Mouse (Mus musculus) B cell, adult 62 days (primary cell): ENCODE measurements around the gene Arfip2. TPM values are rescaled to one million over a fixed set of nuclear protein-coding genes. Genes with fewer than 3 reads are reported as not detected.

Source experiments
- total RNA-seq: library from RNA; stranded (reverse); gene quantifications from 4 replicates; pipeline ENCODE4 v1.2.4, GENCODE M21; 2023

Arfip2 gene
- 35.4 to 45.7 TPM (median 40.0 TPM) in 4 replicates for total RNA-seq

DNA sequence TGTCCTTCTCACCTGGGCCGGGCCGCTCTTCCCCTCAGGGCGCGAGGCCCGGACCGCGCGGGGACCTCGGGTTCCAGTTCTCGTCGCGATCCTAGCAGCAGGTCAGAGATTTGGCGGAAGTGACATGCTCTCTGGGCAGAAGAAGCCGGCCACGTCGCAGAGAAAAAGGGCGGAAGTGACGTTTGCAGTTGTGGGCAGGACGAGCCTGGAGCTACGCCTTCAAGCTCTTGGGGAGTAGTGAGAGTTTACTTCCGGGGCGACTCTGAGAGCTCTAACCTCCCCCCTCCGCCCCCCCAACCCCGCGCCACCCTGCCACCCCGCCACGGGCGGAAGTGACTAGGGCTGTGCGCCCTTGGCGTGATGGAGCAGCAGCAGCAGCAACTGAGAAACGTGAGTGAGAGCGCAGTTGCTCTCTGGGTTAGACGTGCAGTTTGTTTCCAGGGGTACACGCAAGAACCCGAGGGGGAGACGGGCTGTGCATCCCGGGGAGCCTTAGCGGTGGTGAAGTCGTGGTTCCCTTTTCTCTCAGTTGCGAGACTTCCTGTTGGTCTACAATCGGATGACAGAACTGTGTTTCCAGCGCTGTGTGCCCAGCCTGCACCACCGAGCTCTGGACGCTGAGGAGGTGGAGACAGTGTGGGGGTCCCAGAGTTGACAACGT, at the start of gene Arfip2, which contains the start of gene Gm45799:
Gene Arfip2 (minus strand): TSS at position 184 of the 661 bp plus-strand sequence.
Gene Gm45799 (plus strand): TSS at position 320 of the 661 bp plus-strand sequence.

DNA sequence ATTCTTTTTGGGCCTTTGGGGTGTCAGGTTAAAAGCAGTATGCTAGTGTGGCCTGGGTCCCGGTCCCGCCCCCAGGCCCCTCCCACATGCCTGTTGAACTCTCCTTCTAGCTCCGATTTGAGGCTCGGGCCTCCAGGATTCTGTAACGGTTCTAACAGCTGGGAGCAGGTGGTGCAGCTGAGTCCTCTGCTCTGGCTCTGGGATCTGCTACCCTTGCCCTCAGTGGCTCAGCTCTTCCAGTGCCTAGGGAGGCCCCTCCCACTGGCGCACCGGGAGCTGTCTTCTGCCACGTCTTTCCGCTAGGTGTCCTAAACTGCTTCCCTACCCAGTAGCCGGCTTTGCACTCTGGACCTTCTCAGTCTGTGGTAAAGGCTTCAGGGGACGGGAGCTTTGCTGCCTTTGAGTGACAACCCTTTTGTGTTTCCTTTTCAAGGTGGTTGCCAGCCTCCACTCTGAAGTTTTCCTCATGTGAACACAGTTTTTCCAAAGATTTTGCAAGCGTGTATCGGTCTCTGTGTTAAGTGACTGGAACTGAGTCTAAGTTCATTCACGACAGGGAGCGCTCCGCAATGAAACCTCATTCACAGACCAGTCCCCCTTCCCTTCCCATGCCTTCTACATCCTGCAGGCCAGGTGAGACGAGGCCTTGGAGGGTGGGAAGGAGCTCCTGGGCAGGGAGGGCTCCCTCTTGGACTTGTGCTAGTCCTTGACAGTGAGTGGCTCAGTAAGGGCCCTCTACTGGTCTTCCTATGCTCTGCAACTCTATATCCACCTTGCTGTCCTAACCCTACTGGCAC, 10.6 kb upstream of the Arfip2 start, which contains the start of gene Dnhd1:
Gene Dnhd1 (plus strand): TSS at position 189 of the 797 bp plus-strand sequence.

DNA sequence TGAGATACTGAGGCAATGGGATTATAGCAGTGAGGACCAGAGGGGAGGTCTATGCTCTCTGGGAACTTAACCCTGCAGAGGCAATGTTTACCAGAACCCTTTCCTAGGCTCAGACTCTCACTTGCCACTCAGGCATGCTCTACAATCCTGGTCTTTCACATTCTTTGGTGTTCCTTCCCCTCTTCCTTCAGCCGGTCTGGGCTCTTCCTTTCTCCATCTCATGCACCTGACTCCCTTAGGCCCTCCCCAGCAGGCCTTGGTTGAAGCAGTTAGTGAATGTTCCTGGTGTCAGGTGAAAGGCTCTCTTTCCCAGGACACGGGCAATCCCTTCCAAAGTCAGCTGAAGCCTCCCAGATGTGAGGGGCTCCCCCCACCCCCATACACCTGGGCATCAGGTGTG, 460 bp downstream of the Arfip2 start, which contains the start of gene Timm10b:
Gene Timm10b (plus strand): TSS at position 301 of the 400 bp plus-strand sequence.

DNA sequence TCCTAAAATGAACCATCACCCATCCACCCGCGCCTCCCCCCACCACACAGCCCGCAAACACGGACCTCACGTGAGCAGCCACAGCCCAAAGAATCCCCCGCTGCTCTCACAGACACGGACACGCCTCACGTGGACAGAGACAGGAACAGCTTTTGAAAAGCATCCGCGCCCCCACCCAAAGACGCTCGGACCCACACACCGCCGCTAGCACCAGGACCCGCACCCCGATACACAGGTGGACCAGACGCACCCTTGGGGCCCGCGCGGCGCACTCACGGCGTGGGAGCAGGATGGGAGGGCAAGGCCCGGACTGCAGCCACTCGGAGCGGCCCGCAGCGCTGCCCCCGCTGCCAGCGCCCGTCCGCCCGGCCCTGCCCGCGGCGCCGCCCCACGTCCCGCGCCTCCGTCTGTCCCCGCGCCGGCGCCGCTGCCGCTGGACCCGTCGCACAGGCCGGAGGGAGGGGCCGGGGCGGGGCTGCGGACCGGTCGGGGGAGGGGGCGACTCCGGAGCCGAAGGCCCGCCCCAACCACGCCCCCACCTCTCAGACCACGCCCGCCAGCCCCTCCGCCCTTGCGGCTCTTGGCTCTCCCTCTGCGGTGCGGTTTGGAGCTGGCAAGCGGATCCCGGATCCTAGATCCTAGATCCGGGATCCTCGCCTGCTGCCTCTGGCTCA, 7.0 kb downstream of the Arfip2 start, which contains the start of gene Trim3:
Gene Trim3 (minus strand): TSS at position 445 of the 674 bp plus-strand sequence.

Other genes with a start within 250 kb of the Arfip2 start
- 41.6 to 49.6 TPM (median 42.6 TPM) in 4 replicates for gene Fam160a2, start 240.4 kb downstream of the Arfip2 start, total RNA-seq
- gene Cnga4, start 235.8 kb downstream of the Arfip2 start, total RNA-seq, result not detected in 4 replicates
- gene Cckbr, start 214.7 kb downstream of the Arfip2 start, total RNA-seq, result not detected in 4 replicates
- not detected in 4 replicates for gene Cavin3, start 158.1 kb downstream of the Arfip2 start, total RNA-seq
- 20.3 to 24.9 TPM (median 21.6 TPM) in 4 replicates for gene Smpd1, start 86.1 kb downstream of the Arfip2 start, total RNA-seq
- gene Apbb1, start 58.8 kb downstream of the Arfip2 start, total RNA-seq, result 3.0 to 6.0 TPM (median 4.4 TPM) in 4 replicates
- 0.39 TPM in 2 of 4 replicates, not detected in the others for gene Hpx, start 40.3 kb downstream of the Arfip2 start, total RNA-seq
- gene Trim3, start 6.8 kb downstream of the Arfip2 start, total RNA-seq, result 28.5 to 33.7 TPM (median 31.1 TPM) in 4 replicates
- 44.7 to 62.5 TPM (median 54.4 TPM) in 4 replicates for gene Timm10b, start 360 bp downstream of the Arfip2 start, total RNA-seq
- gene Gm45799, start 136 bp upstream of the Arfip2 start, total RNA-seq, result 12.0 to 22.1 TPM (median 16.1 TPM) in 4 replicates
- 8.4 to 11.3 TPM (median 8.9 TPM) in 4 replicates for gene Dnhd1, start 10.4 kb upstream of the Arfip2 start, total RNA-seq
- gene Ilk, start 96.2 kb upstream of the Arfip2 start, total RNA-seq, result 72.5 to 84.4 TPM (median 74.9 TPM) in 4 replicates
- 21.2 to 29.2 TPM (median 24.9 TPM) in 4 replicates for gene Rrp8, start 97.0 kb upstream of the Arfip2 start, total RNA-seq
- gene Taf10, start 103.9 kb upstream of the Arfip2 start, total RNA-seq, result 194 to 205 TPM (median 201 TPM) in 4 replicates
- 73.9 to 93.1 TPM (median 76.4 TPM) in 4 replicates for gene Tpp1, start 111.8 kb upstream of the Arfip2 start, total RNA-seq
- gene Dchs1, start 147.2 kb upstream of the Arfip2 start, total RNA-seq, result not detected in 4 replicates
- gene Mrpl17, start 170.7 kb upstream of the Arfip2 start, total RNA-seq, result 40.1 to 62.5 TPM (median 46.6 TPM) in 4 replicates